Mouse (Mus musculus) spleen, adult 2 months (tissue): ENCODE results near the gene Bloc1s5. TPM values are rescaled to one million over a fixed set of nuclear protein-coding genes. Genes with fewer than 3 reads are reported as not detected.
A peak's percentile ranks its signal among the peaks of the same experiment; 100 is the strongest.
"Not testable (repeated sequence)": the region's sequence is repeated elsewhere in the genome, so short reads cannot be mapped to it uniquely, and the experiment has no call there.

Experiments used
- DNase-seq, 2 experiments: peaks; one replicate each; pipeline versions ENCODE4 v3.0.0 to v3.0.0-alpha.2; 2012 to 2021; ENCODE audit warnings: low spot score in 2 of 2, low read depth in 1 of 2
- H3K27ac ChIP-seq: fragments of 200-500 bp; 2 replicates; pipeline ENCODE4 v1.5.1; 2012; ENCODE audit warnings: low read length, inconsistent platforms; ENCODE audit not compliant: insufficient read depth
- H3K27me3 ChIP-seq: fragments of 200-500 bp; 2 replicates; pipeline ENCODE4 v1.6.1; 2012; ENCODE audit warnings: mild to moderate bottlenecking, moderate library complexity, low read length, inconsistent platforms; ENCODE audit not compliant: control insufficient read depth, insufficient read depth
- H3K36me3 ChIP-seq: fragments of 200-500 bp; 2 replicates; pipeline ENCODE4 v1.6.1; 2012; ENCODE audit warnings: mild to moderate bottlenecking, low read length, inconsistent platforms; ENCODE audit not compliant: control insufficient read depth, insufficient read depth
- H3K4me1 ChIP-seq: fragments of 200-500 bp; 2 replicates; pipeline ENCODE4 v1.6.1; 2011; ENCODE audit warnings: inconsistent platforms; ENCODE audit not compliant: control insufficient read depth, insufficient read depth, insufficient read length
- H3K4me3 ChIP-seq: fragments of 200-500 bp; 2 replicates; pipeline ENCODE4 v1.5.1; 2011; ENCODE audit warnings: mild to moderate bottlenecking, inconsistent platforms; ENCODE audit not compliant: insufficient read depth, insufficient read length; ENCODE audit errors: extremely low read depth
- CTCF ChIP-seq: fragments of 200-500 bp; IDR thresholded peaks from 2 replicates; pipeline ENCODE4 v1.5.1; 2011; ENCODE audit warnings: mild to moderate bottlenecking, inconsistent platforms; ENCODE audit not compliant: insufficient read depth, insufficient read length, insufficient replicate concordance; ENCODE audit errors: extremely low read depth
- POLR2A ChIP-seq: fragments of 200-500 bp; IDR thresholded peaks from 2 replicates; pipeline ENCODE4 v1.6.1; 2011; ENCODE audit warnings: low read depth, low read length, inconsistent platforms
- WGBS: fragments of 180-500 bp; shearing (Covaris S2); methylation state at CpG from one replicate; pipeline ENCODE4 v1.1.7; 2018; 5-methylcytosine and 5-hydroxymethylcytosine counted together
- polyA plus RNA-seq: library from polyadenylated mRNA; depleted of rRNA; stranded (reverse); fragments of >200 nt; gene quantifications from 2 replicates; pipeline ENCODE4 v1.2.3, GENCODE M21; 2012

The Bloc1s5 gene
- polyA plus RNA-seq, 1 experiment = 2.3 TPM

DNA sequence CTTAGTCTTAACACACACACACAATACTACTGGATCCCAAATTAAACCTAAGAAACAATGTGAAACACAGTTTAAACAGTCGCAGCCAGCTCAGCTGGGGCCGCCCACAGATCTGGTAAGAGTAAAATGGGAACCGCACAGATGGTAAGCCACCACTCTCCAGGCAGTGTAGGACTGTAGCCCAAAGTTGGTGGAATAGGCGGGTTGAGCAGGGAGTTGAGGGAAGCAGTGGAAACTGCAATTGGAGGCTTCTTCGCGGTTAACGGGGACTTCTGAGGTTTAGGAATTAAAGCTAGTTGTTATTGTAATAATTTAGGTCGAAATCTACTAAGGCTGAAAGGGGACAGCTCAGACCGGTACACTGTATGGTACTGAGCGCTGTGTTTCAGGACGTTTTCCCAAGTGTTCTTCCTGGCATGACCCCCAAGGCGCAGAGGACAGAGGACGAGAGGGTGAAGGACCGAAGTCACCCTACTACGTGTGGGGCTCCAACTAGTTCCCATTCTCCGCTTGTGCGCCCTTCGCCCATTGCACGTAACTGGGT, 581 bp downstream of the Bloc1s5 start:
- Histone ChIP-seq H3K27ac (peak overlapping the region; percentile 36; the same call in 1 of the 2 replicates), H3K4me1 (no peaks in the 10 kb centered on the region), H3K36me3 (no peaks in the 10 kb centered on the region; the same call in 1 of the 2 replicates), H3K4me3 (peak overlapping the region; percentile 74), H3K27me3 (no peaks in the 10 kb centered on the region)
- DNase-seq = no peak
- TF ChIP-seq CTCF = no peak
- TF ChIP-seq POLR2A = no peak
- 1% methylated on average over 19 of the region's 19 CpGs for WGBS

DNA sequence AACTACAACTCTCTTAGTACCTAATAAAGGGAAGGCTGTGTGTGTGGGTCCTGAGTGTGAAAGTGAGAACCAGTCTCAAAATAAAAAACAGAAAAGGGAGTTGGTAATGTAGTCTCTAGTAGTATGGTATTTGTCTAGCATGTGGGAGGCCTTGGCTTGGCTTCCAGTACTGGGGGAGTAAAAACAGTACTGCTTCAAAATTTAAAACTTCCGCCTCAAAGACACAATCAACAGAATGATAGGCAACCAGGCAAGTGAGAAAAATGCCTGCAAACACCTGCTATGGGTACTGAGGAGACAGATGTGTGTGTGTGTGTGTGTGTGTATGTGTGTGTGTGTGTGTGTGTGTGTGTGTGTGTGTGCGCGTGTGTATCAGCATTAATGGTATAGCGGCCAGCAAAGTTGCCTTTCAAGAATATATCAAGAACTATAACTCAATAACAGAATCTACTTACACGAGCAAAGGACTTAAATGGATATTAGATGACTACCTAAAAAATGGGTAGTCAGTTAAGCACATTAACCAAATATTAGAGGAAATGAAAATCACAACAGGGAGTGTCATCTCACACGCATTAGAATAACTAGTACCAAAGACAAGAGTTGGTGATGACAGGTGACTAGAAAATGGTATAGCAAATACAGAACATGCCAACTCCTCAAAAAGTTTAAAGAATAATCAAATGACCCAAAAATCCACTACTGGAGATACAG, 1.5 kb downstream of the Bloc1s5 start:
- Histone ChIP-seq H3K4me3 (no peak overlapping the region), H3K27me3 (no peaks in the 10 kb centered on the region), H3K4me1 (no peaks in the 10 kb centered on the region), H3K36me3 (no peaks in the 10 kb centered on the region; the same call in 1 of the 2 replicates), H3K27ac (no peak overlapping the region)
- TF ChIP-seq POLR2A = no peak
- no peak for TF ChIP-seq CTCF
- WGBS = 78% methylated on average over 6 of the region's 6 CpGs
- no peak for DNase-seq

DNA sequence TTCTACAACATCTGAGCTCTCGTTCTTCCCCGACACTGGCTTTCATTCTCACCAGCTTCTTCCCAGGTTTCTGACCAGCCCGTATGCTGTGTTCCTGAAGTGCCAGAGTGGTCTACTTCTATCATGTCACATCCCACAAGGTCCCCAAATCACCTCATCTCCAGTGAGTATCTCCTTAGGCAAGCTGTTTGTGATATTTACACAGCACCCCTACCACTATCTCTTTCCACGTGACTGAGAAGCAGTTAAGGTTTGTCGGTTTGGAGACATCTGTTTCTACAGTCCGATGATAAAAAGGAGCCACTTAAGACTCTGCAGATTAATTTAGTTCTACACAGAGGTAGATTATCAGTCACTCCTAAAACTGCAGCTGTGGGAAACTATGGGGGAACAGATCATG, 2.4 kb downstream of the Bloc1s5 start:
- no peaks in the 10 kb centered on the region; the same call in 1 of the 2 replicates for H3K36me3 ChIP-seq
- no peaks in the 10 kb centered on the region for H3K27me3 ChIP-seq
- no peaks in the 10 kb centered on the region for H3K4me1 ChIP-seq
- H3K27ac ChIP-seq = no peak overlapping the region
- H3K4me3 ChIP-seq = no peak overlapping the region
- WGBS = 75% methylated on average over 6 of the region's 6 CpGs
- TF ChIP-seq CTCF (no peak), POLR2A (no peak)
- DNase-seq = no peak

DNA sequence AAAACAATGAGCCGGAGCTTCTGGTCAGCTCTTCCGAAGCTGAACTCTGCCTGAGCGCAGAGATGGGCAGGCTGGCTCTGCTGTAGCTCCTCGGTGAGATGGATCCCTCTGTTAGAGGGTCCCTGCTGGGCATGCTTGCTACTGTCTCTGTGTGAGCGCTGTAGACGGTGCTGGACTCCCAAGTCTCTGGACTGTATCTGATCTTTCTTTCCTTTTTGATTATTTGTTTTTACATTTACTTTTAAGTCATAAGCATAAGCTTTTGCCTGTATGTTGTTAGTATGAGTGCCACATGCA, 8.7 kb downstream of the Bloc1s5 start:
- no peaks in the 10 kb centered on the region for H3K27me3 ChIP-seq
- TF ChIP-seq CTCF (no peak), POLR2A (no peak)
- WGBS = 64% methylated on average over 6 of the region's 6 CpGs
- no peaks in the 10 kb centered on the region; the same call in 1 of the 2 replicates for H3K36me3 ChIP-seq
- no peaks in the 10 kb centered on the region for H3K4me1 ChIP-seq
- H3K27ac ChIP-seq = no peak overlapping the region
- no peak for DNase-seq
- no peak overlapping the region for H3K4me3 ChIP-seq

DNA sequence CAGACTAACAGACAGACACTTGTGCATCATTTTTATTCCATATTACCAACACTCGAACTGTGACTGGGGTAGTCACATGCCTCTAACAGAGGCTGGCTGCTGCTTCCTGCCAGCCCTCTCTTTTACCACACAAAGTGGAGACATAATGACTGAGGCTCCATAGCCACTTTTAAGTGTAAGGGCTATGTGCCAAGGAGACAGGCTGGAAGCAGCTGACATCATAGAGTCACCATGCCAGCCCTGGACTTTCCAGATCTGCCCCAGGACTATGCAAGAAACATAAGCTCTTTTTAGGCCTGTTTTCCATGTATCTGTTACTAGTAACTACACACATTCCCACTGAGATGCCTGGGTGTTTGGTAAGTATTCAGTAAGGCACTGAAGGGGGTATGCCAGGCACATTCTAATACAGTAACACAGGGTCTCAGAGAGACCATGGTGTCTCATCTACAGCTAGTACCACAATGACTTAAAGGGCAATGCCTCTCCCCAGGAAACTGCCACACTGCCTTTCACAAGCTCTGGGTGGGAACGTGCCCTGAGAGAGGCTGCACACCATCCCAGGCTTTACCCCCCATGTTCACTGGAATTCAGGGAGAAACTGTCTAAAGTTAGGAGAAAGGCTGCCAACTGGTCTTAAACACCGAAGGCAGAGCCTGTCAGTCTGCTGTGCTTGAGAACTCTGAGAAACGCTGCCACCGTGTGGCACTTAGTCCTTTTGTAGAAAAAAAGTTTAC, 9.2 kb downstream of the Bloc1s5 start:
- Histone ChIP-seq H3K27ac (no peak overlapping the region), H3K4me3 (no peak overlapping the region), H3K4me1 (no peaks in the 10 kb centered on the region), H3K36me3 (no peaks in the 10 kb centered on the region; the same call in 1 of the 2 replicates), H3K27me3 (no peaks in the 10 kb centered on the region)
- DNase-seq = no peak
- WGBS = 41% methylated on average over 5 of the region's 5 CpGs
- TF ChIP-seq POLR2A (no peak), CTCF (peak; percentile 4; the same call in 1 of the 2 replicates)

DNA sequence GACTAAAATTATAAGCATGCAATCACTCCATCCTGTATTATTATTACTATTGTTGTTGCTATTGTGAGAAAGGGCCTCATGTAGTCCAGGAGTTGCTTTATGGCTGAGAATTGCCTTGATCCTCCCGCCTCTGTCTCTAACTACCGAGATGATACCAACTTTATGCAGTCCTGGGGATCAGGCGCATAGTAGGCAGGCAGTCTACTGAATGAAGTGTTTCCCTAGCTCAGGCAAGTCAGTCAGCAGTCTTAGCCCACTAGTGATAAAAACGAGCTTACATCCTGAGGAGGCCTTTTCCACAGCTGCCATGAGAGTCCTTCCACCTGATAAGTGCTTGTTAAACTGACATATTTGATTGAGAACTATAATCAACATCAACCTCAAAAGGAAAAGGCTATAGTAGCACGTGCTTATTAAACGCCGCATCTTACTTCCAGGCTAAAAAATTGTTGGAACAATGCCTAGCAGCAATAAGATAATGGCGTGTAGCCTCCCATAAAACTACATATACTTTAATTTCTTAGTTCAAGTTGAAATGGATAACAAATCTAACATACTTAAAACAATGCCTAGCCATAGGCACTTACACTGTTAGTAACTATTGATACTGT, 10.5 kb downstream of the Bloc1s5 start:
- H3K4me3 ChIP-seq = no peak overlapping the region
- 90% methylated on average over 8 of the region's 8 CpGs for WGBS
- no peaks in the 10 kb centered on the region for H3K4me1 ChIP-seq
- no peak for DNase-seq
- no peak overlapping the region for H3K27ac ChIP-seq
- no peaks in the 10 kb centered on the region for H3K27me3 ChIP-seq
- no peak for TF ChIP-seq POLR2A
- no peak for TF ChIP-seq CTCF
- no peaks in the 10 kb centered on the region for H3K36me3 ChIP-seq

DNA sequence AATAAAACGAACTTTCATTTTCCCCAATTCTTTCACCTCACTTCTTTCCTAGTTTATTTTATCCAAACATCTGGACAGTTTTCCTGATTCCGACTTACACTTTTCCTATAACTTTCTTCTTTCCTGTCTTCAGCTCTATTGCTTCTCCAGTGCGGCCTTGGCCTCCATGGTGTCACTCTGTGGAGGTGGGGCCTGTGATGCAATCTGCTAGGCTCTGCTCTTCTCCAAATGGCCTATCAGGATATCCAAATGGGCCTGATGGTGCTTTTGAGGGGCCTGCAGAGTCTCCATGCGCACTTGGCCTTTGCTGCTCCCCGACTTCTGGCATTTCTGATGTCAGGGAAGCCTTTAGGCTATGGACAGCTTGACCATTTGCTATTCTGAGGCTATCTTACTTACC, 11.6 kb downstream of the Bloc1s5 start:
- 95% methylated on average over 5 of the region's 5 CpGs for WGBS
- Histone ChIP-seq H3K4me3 (no peak overlapping the region), H3K27me3 (no peaks in the 10 kb centered on the region), H3K27ac (no peak overlapping the region), H3K36me3 (peaks cover 2% of the 10 kb centered on the region; the same call in 1 of the 2 replicates), H3K4me1 (no peaks in the 10 kb centered on the region)
- DNase-seq = no peak
- no peak for TF ChIP-seq POLR2A
- TF ChIP-seq CTCF = no peak

DNA sequence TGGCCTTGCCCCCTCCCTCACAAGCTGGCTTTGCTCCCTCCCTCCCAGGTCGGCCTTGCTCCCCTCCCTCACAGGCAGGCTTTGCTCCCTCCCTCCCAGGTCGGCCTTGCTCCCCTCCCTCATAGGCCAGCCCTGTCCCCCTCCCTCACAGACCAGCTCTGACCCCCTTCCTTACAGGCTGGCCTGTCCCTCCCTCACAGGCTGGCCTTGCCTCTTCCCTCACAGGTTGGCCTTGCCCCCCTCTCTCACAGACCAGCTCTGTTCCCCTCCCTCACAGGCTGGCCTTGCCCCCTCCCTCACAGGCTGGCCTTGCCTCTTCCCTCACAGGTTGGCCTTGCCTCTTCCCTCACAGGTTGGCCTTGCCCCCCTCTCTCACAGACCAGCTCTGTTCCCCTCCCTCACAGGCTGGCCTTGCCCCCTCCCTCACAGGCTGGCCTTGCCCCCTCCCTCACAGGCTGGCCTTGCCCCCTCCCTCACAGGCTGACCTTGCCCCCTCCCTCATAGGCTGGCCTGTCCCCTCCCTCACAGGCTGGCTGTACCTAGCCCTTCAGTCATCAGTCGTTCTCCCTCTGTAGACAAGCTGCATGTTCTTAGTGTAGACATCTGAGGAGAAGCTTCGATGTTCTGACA, 16.8 kb downstream of the Bloc1s5 start:
- not testable (repeated sequence) for H3K27me3 ChIP-seq, H3K4me3 ChIP-seq, H3K27ac ChIP-seq, H3K36me3 ChIP-seq, H3K4me1 ChIP-seq, DNase-seq
- 87% methylated on average over 4 of the region's 4 CpGs for WGBS
